Mouse (Mus musculus) spleen, adult 18-20 months (tissue): ENCODE data around the gene Alg10b.
"Not testable (repeated sequence)": the region's sequence is repeated elsewhere in the genome, so short reads cannot be mapped to it uniquely, and the experiment has no call there.

Experiments
- DNase-seq, 2 experiments: peaks; one replicate each; pipeline ENCODE4 v3.0.0; 2022; ENCODE audit warnings: mixed read lengths in 2 of 2

Gene Alg10b

GRCm38 (mm10) chr15:90223969-90224750, at the start of gene Alg10b:
Alg10b (plus strand) TSS chr15:90224311.
- DNase-seq, result peak; percentile 66 to 69

DNA sequence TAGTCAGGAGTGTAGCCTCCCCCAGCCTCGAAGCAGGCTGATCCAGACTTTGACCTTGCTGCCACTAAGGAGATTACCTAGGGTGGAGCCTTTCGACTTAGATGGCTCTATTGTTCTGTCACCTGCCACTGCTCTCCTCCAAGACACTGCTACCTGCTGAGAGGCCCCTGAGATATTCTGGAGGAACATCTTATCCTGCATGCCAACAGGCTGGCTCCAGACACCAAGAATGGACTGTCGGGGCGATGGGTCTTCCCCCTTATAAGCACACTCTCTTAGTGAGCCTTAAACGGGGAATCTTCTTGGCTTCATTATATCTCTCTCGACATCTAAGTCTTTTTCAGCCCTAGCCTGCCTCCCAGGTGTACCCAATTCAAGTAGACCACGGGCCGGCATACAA, 41.0 kb upstream of the Alg10b start:
- DNase-seq, result not testable (repeated sequence)

GRCm38 (mm10) chr15:90183511-90183910, 40.6 kb upstream of the Alg10b start:
- no peak for DNase-seq

- no peak for DNase-seq
Measured at GRCm38 (mm10) chr15:90184743-90185142, 39.4 kb upstream of the Alg10b start.

DNA sequence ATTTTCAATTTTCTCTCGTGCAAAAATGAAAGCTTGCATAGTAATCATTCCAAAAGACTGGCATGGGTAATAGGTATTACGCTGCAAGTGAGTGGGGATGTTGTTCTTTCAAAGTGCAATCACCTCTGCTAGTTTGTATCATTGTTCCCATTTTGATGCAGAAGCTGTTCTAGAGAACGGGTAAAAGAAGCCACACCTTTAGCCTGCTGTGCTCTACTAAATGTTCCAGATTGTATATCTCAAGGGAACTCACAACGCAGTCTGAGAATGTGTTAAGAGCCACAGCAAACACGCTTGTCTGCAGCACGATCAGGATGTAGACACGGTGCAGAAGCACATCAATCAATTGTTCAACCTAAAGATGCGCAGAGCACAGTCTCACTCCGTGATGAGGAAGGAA, 34.6 kb upstream of the Alg10b start:
- DNase-seq, result no peak

- DNase-seq, result no peak
Measured at GRCm38 (mm10) chr15:90213946-90214345, 10.2 kb upstream of the Alg10b start.

- DNase-seq, result peak in 1 of 2 experiments; percentile 52
Measured at GRCm38 (mm10) chr15:90214913-90215312, 9.2 kb upstream of the Alg10b start.

GRCm38 (mm10) chr15:90225058-90225575, 1.0 kb downstream of the Alg10b start:
- DNase-seq, result peak; percentile 7 to 9

DNA sequence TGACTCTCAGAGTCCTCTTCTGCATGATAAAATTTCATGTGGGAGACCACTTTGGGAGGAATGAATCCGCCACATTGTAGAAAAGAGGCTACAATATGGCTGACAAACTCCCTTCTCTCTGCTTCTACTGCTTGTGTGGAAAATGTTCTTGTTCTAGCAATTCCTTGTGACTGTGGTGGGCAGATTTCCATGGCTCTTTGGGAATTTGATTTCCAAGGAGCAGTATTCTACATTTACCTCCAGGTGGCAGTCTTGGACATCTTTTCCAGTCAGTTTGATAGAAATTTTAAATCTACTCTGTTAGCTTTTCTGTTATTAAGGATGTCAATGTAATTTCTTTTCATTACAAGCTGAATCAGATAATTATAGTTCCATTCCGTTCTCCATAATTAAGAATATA, 13.5 kb downstream of the Alg10b start:
- DNase-seq, result no peak

DNA sequence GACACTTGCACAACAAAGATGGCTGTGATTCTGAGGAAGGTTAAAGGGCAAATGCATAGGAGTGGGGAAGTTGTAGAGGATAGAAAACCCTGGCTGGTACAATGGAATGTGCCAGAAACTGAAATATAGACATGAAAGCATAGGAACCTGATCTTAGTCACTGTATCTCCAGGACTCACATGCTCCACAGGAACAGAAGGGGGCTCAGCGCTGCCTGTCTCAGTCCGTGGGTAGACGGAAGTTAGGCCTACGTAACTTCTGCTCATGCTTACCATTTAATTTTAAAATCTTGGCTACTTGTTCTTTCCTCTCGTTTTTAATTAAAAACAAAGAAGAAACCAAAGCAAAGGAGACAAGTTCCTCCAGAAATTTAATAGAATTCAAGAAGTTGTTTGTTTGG, 20.0 kb downstream of the Alg10b start:
- DNase-seq, result no peak

DNA sequence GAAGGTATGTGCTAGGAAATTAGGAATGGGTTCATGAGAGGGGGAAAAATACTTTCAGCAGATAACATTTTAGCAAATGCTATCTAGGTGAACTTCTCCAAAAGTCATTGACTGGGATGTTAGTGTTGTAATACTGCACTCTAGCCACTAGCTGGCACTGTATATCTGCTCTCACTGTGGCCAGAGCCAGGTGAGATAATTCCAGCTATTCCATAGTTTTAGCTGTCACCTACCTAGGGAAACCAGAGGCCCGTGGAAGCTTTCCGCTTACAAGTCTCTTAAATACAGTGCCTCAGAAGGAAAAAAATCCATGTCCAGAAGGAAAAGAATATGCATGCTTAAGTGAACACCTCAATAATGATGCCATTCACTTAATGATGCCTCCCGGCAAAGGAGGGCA, 25.6 kb downstream of the Alg10b start:
- no peak for DNase-seq

DNA sequence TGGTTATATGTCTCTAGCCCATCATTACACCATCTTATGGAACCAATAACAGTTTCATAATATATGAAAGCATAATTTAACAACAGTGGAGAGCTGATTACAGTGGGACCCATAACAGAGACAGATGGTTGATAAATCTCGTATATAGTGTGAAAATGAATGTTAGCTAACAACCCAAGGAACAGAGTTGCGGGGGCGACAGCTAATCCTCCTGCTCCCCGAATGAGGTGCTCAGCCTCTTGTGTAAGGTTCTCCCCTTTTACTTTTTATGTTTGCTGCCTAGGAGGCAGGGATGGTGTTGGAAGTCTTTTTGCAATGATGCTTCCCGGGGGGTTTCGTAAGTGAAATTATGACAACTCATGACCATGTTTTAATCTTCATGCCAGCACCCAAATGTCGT, 58.8 kb downstream of the Alg10b start:
- DNase-seq, result no peak
